Mouse (Mus musculus) CH12.LX (cell line): ENCODE results near the gene Stat1. TPM values are rescaled to one million over a fixed set of nuclear protein-coding genes. Genes with fewer than 3 reads are reported as not detected.
A peak's percentile ranks its signal among the peaks of the same experiment; 100 is the strongest.

Source experiments
- DNase-seq: peaks from one replicate; pipeline ENCODE4 v3.0.0-alpha.2; 2013; ENCODE audit errors: extremely low read depth
- H3K27ac ChIP-seq: 2 replicates; pipeline ENCODE4 v1.5.1; 2012; ENCODE audit warnings: low read depth, mild to moderate bottlenecking, control low read depth, moderate library complexity; ENCODE audit not compliant: insufficient read depth
- H3K27me3 ChIP-seq: replicated peaks from 2 replicates; pipeline ENCODE3; 2012; ENCODE audit warnings: inconsistent platforms
- H3K36me3 ChIP-seq, 2 experiments: replicated peaks in 1 of 2; 2 replicates each; pipeline versions ENCODE3 to v1.6.1; 2012; ENCODE audit warnings: inconsistent platforms in 1 of 2, low read length in 1 of 2, mild to moderate bottlenecking in 1 of 2, mixed read lengths in 1 of 2, moderate library complexity in 1 of 2; ENCODE audit not compliant: control insufficient read depth in 1 of 2, insufficient read depth in 1 of 2
- H3K4me1 ChIP-seq, 2 experiments: 2 replicates each; pipeline ENCODE4 v1.6.1; 2012; ENCODE audit warnings: inconsistent platforms in 1 of 2, moderate library complexity in 1 of 2; ENCODE audit not compliant: insufficient read depth in 2 of 2, control insufficient read depth in 1 of 2
- H3K4me2 ChIP-seq: 2 replicates; pipeline ENCODE4 v1.6.1; 2012; ENCODE audit warnings: low read depth, mild to moderate bottlenecking, control low read depth; ENCODE audit not compliant: poor library complexity, insufficient read depth, severe bottlenecking
- H3K4me3 ChIP-seq, 3 experiments: fragments of 150-350 bp in 1 of 3; sonication (generic) in 1 of 3; replicated peaks in 1 of 3; 2 replicates each; pipeline versions ENCODE3 to v1.5.1; 2011 to 2012; ENCODE audit warnings: low read depth in 2 of 3, low read length in 2 of 3, mild to moderate bottlenecking in 2 of 3, moderate library complexity in 2 of 3, control low read depth in 1 of 3, improper control_type of control experiment in 1 of 3, inconsistent platforms in 1 of 3, mixed read lengths in 1 of 3; ENCODE audit not compliant: poor library complexity in 1 of 3
- H3K79me2 ChIP-seq: replicated peaks from 2 replicates; pipeline ENCODE4 v1.6.1; 2012; ENCODE audit warnings: mild to moderate bottlenecking, moderate library complexity; ENCODE audit not compliant: control insufficient read depth, poor library complexity, insufficient read depth, severe bottlenecking; ENCODE audit errors: extremely low read depth
- H3K9ac ChIP-seq: 2 replicates; pipeline ENCODE4 v1.6.1; 2012; ENCODE audit warnings: low read depth, mild to moderate bottlenecking, control low read depth, moderate library complexity; ENCODE audit not compliant: insufficient read depth
- H3K9me3 ChIP-seq: replicated peaks from 2 replicates; pipeline ENCODE3; 2012; ENCODE audit warnings: low read length, inconsistent platforms, mixed read lengths
- BHLHE40 ChIP-seq: IDR thresholded peaks from 2 replicates; pipeline ENCODE4 v1.6.1; 2011; ENCODE audit warnings: mild to moderate bottlenecking, low read depth, low read length, improper control_type of control experiment
- CHD1 ChIP-seq: IDR thresholded peaks from 2 replicates; pipeline ENCODE4 v1.6.1; 2012; ENCODE audit warnings: low read depth, low read length, improper control_type of control experiment, inconsistent platforms
- CHD2 ChIP-seq: IDR thresholded peaks from 2 replicates; pipeline ENCODE4 v1.6.1; 2011; ENCODE audit warnings: low read length, improper control_type of control experiment
- CTCF ChIP-seq, 2 experiments: IDR thresholded peaks in 1 of 2; conservative IDR thresholded peaks in 1 of 2; 2 replicates each; pipeline ENCODE4 v1.5.1; 2011 to 2012; ENCODE audit warnings: low read depth in 2 of 2, low read length in 2 of 2, improper control_type of control experiment in 1 of 2, inconsistent platforms in 1 of 2, mild to moderate bottlenecking in 1 of 2, moderate library complexity in 1 of 2
- E2F4 ChIP-seq: IDR thresholded peaks from 2 replicates; pipeline ENCODE4 v1.6.1; 2011; ENCODE audit warnings: low read depth, low read length, improper control_type of control experiment; ENCODE audit not compliant: insufficient replicate concordance
- ELF1 ChIP-seq: IDR thresholded peaks from 2 replicates; pipeline ENCODE4 v1.6.1; 2014; ENCODE audit warnings: low read depth, mild to moderate bottlenecking, inconsistent platforms, low read length, improper control_type of control experiment
- EP300 ChIP-seq: IDR thresholded peaks from 2 replicates; pipeline ENCODE4 v1.6.1; 2011; ENCODE audit warnings: low read length, improper control_type of control experiment
- GABPA ChIP-seq: IDR thresholded peaks from 2 replicates; pipeline ENCODE4 v1.6.1; 2012; ENCODE audit warnings: low read depth, low read length, improper control_type of control experiment, inconsistent platforms; ENCODE audit not compliant: insufficient replicate concordance
- IRF4 ChIP-seq: IDR thresholded peaks from 2 replicates; pipeline ENCODE4 v1.6.1; 2014; ENCODE audit warnings: low read depth, mild to moderate bottlenecking, inconsistent platforms, low read length, improper control_type of control experiment
- JUN ChIP-seq: IDR thresholded peaks from 2 replicates; pipeline ENCODE4 v1.6.1; 2011; ENCODE audit warnings: low read depth, mild to moderate bottlenecking, low read length, improper control_type of control experiment, moderate library complexity; ENCODE audit not compliant: insufficient read depth
- JUND ChIP-seq: conservative IDR thresholded peaks from 2 replicates; pipeline ENCODE4 v1.6.1; 2011; ENCODE audit warnings: low read depth, low read length, improper control_type of control experiment
- KAT2A ChIP-seq: IDR thresholded peaks from 2 replicates; pipeline ENCODE4 v1.6.1; 2012; ENCODE audit warnings: low read length, improper control_type of control experiment, inconsistent platforms; ENCODE audit not compliant: insufficient replicate concordance
- MAX ChIP-seq: IDR thresholded peaks from 2 replicates; pipeline ENCODE4 v1.6.1; 2011; ENCODE audit warnings: low read length, improper control_type of control experiment
- MEF2A ChIP-seq: IDR thresholded peaks from 2 replicates; pipeline ENCODE4 v1.6.1; 2014; ENCODE audit warnings: low read depth, mild to moderate bottlenecking, inconsistent platforms, low read length, improper control_type of control experiment, borderline replicate concordance
- MXI1 ChIP-seq: IDR thresholded peaks from 2 replicates; pipeline ENCODE4 v1.6.1; 2011; ENCODE audit warnings: mild to moderate bottlenecking, low read depth, low read length, improper control_type of control experiment
- MYC ChIP-seq: IDR thresholded peaks from 2 replicates; pipeline ENCODE4 v1.6.1; 2011; ENCODE audit warnings: low read depth, mild to moderate bottlenecking, improper control_type of control experiment, low read length
- NELFE ChIP-seq: IDR thresholded peaks from 2 replicates; pipeline ENCODE4 v1.6.1; 2011; ENCODE audit warnings: low read depth, low read length, improper control_type of control experiment
- NRF1 ChIP-seq: IDR thresholded peaks from 2 replicates; pipeline ENCODE4 v1.6.1; 2014; ENCODE audit warnings: low read depth, mild to moderate bottlenecking, inconsistent platforms, low read length, improper control_type of control experiment, moderate library complexity
- POLR2A ChIP-seq: IDR thresholded peaks from 2 replicates; pipeline ENCODE4 v1.6.1; 2011; ENCODE audit warnings: low read depth, mild to moderate bottlenecking, improper control_type of control experiment, low read length
- POLR2AphosphoS2 ChIP-seq: IDR thresholded peaks from 2 replicates; pipeline ENCODE4 v1.6.1; 2011; ENCODE audit warnings: low read depth, low read length, improper control_type of control experiment
- RAD21 ChIP-seq: IDR thresholded peaks from 2 replicates; pipeline ENCODE4 v1.6.1; 2011; ENCODE audit warnings: low read depth, mild to moderate bottlenecking, low read length, improper control_type of control experiment, moderate library complexity
- RCOR1 ChIP-seq: conservative IDR thresholded peaks from 2 replicates; pipeline ENCODE4 v1.6.1; 2012; ENCODE audit warnings: low read depth, mild to moderate bottlenecking, inconsistent platforms, low read length, improper control_type of control experiment
- SIN3A ChIP-seq: IDR thresholded peaks from 2 replicates; pipeline ENCODE4 v1.6.1; 2012; ENCODE audit warnings: low read length, improper control_type of control experiment, inconsistent platforms
- SMC3 ChIP-seq: IDR thresholded peaks from 2 replicates; pipeline ENCODE4 v1.6.1; 2011; ENCODE audit warnings: low read depth, low read length, improper control_type of control experiment
- TBP ChIP-seq: conservative IDR thresholded peaks from 2 replicates; pipeline ENCODE4 v1.6.1; 2011; ENCODE audit warnings: low read depth, low read length, improper control_type of control experiment
- TCF12 ChIP-seq: IDR thresholded peaks from 2 replicates; pipeline ENCODE4 v1.6.1; 2014; ENCODE audit warnings: low read depth, mild to moderate bottlenecking, inconsistent platforms, low read length, improper control_type of control experiment
- UBTF ChIP-seq: IDR thresholded peaks from 2 replicates; pipeline ENCODE4 v1.6.1; 2012; ENCODE audit warnings: low read depth, mild to moderate bottlenecking, inconsistent platforms, low read length, improper control_type of control experiment, moderate library complexity
- USF1 ChIP-seq: IDR thresholded peaks from 2 replicates; pipeline ENCODE4 v1.6.1; 2014; ENCODE audit warnings: low read depth, mild to moderate bottlenecking, inconsistent platforms, low read length, improper control_type of control experiment
- ZKSCAN1 ChIP-seq: IDR thresholded peaks from 2 replicates; pipeline ENCODE4 v1.6.1; 2012; ENCODE audit warnings: low read depth, inconsistent platforms, low read length, improper control_type of control experiment, borderline replicate concordance
- ZMIZ1 ChIP-seq: IDR thresholded peaks from 2 replicates; pipeline ENCODE4 v1.6.1; 2012; ENCODE audit warnings: low read depth, mild to moderate bottlenecking, inconsistent platforms, low read length, improper control_type of control experiment
- dilution Hi-C: fragments of 300-500 bp; cut with MboI; formaldehyde crosslinking; loops from 2 replicates; pipeline ENCODE4 v1.14.3; 2020; ENCODE audit warnings: low sequenced_read_pairs; ENCODE audit not compliant: extremely low pct_unique_long_range_greater_than_20kb, extremely low pct_ligation_motif_present
- in situ Hi-C: fragments of 300-500 bp; cut with MboI; formaldehyde crosslinking; loops from 3 replicates; pipeline ENCODE4 v1.14.3; 2019; ENCODE audit warnings: low sequenced_read_pairs, low pct_ligation_motif_present, low pct_unique_long_range_greater_than_20kb, mixed read lengths
- polyA plus RNA-seq: library from polyadenylated mRNA; unstranded; fragments of >175 nt; gene quantifications from 2 replicates; pipeline ENCODE4 v1.2.1, GENCODE M21; 2012; ENCODE audit warnings: low read depth; ENCODE audit not compliant: insufficient read length
- total RNA-seq, 2 experiments: library from RNA; depleted of rRNA; stranded (reverse); fragments of 300-350 nt in 1 of 2; fragments of >200 nt in 1 of 2; gene quantifications; 2 replicates each; pipeline ENCODE4 v1.2.3; 2012 to 2014

Gene Stat1
- total and polyA plus RNA-seq, 3 experiments = 101 to 179 (median 143) TPM

- peaks cover 33 to 85% of the 10 kb centered on the region in 2 experiments for H3K4me1 ChIP-seq
- H3K4me2 ChIP-seq = peak overlapping the region; percentile 7; the same call in 1 of the 2 replicates
- peak overlapping the region; percentile 98 for H3K27ac ChIP-seq
- in situ Hi-C loops (no loop called here), dilution Hi-C loops (no loop called here)
- peak overlapping the region in 1 of 3 experiments; percentile 34 for H3K4me3 ChIP-seq
- peaks cover 78 to 79% of the 10 kb centered on the region in 2 experiments for H3K36me3 ChIP-seq
- TF ChIP-seq MXI1 (no peak), BHLHE40 (0 out of 2 replicates have a peak, but pooled peaks have one; percentile 12), NRF1 (no peak)
- no peak for DNase-seq
- H3K9me3 ChIP-seq = no peaks in the 10 kb centered on the region
- 0 out of 2 replicates have a peak, but pooled peaks cover 2% of the 10 kb centered on the region for H3K79me2 ChIP-seq
- H3K9ac ChIP-seq = peak overlapping the region; percentile 5; the same call in 1 of the 2 replicates
- no peaks in the 10 kb centered on the region for H3K27me3 ChIP-seq
These were observed 24.0 kb downstream of the Stat1 start for GRCm38 (mm10) chr1:52143191-52143590.

GRCm38 (mm10) chr1:52143596-52144156 is 24.4 kb downstream of the Stat1 start:
- Histone ChIP-seq H3K9ac (peak overlapping the region; percentile 5; the same call in 1 of the 2 replicates), H3K9me3 (no peaks in the 10 kb centered on the region), H3K4me1 (peaks cover 33 to 86% of the 10 kb centered on the region in 2 experiments), H3K79me2 (0 out of 2 replicates have a peak, but pooled peaks cover 2% of the 10 kb centered on the region), H3K27me3 (no peaks in the 10 kb centered on the region), H3K36me3 (peaks cover 78 to 79% of the 10 kb centered on the region in 2 experiments), H3K4me2 (peak overlapping the region; percentile 7; the same call in 1 of the 2 replicates), H3K27ac (peak overlapping the region; percentile 98), H3K4me3 (peak overlapping the region in 1 of 3 experiments; percentile 14)
- dilution Hi-C loops = no loop called here
- DNase-seq = peak; percentile 81
- in situ Hi-C loops = no loop called here
- TF ChIP-seq SMC3 (no peak), IRF4 (peak; percentile 68), USF1 (no peak), CHD1 (peak; percentile 71; the same call in 1 of the 2 replicates), JUND (no peak; the same call in 1 of the 2 replicates), GABPA (no peak), MXI1 (peak; percentile 70), POLR2AphosphoS2 (no peak), ZKSCAN1 (no peak), NELFE (0 out of 2 replicates have a peak, but pooled peaks have one; percentile 13), UBTF (no peak), ELF1 (0 out of 2 replicates have a peak, but pooled peaks have one; percentile 9), CTCF (conservative IDR thresholded peaks at IDR 0.05 in 1 of 2, IDR thresholded peaks at IDR 0.05 in 1 of 2; ENCODE audit: low read depth in 2 of 2, low read length in 2 of 2) (no peak), MAX (peak; percentile 74), MEF2A (0 out of 2 replicates have a peak, but pooled peaks have one; percentile 37), RCOR1 (0 out of 2 replicates have a peak, but pooled peaks have one; percentile 42), NRF1 (no peak), SIN3A (no peak; the same call in 1 of the 2 replicates), POLR2A (no peak), ZMIZ1 (peak; percentile 62; the same call in 1 of the 2 replicates), JUN (peak; percentile 48; the same call in 1 of the 2 replicates), KAT2A (no peak), BHLHE40 (peak; percentile 69), CHD2 (0 out of 2 replicates have a peak, but pooled peaks have one; percentile 29), TBP (0 out of 2 replicates have a peak, but pooled peaks have one; percentile 60), EP300 (peak; percentile 84), E2F4 (no peak), MYC (0 out of 2 replicates have a peak, but pooled peaks have one; percentile 12), RAD21 (no peak), TCF12 (peak; percentile 54; the same call in 1 of the 2 replicates)
